Mouse (Mus musculus) cerebellum, adult 8-10 months (tissue): ENCODE data around the gene Olig2.

Source experiments
- DNase-seq: peaks from one replicate; pipeline ENCODE4 v3.0.0; 2022

Olig2 gene

DNA sequence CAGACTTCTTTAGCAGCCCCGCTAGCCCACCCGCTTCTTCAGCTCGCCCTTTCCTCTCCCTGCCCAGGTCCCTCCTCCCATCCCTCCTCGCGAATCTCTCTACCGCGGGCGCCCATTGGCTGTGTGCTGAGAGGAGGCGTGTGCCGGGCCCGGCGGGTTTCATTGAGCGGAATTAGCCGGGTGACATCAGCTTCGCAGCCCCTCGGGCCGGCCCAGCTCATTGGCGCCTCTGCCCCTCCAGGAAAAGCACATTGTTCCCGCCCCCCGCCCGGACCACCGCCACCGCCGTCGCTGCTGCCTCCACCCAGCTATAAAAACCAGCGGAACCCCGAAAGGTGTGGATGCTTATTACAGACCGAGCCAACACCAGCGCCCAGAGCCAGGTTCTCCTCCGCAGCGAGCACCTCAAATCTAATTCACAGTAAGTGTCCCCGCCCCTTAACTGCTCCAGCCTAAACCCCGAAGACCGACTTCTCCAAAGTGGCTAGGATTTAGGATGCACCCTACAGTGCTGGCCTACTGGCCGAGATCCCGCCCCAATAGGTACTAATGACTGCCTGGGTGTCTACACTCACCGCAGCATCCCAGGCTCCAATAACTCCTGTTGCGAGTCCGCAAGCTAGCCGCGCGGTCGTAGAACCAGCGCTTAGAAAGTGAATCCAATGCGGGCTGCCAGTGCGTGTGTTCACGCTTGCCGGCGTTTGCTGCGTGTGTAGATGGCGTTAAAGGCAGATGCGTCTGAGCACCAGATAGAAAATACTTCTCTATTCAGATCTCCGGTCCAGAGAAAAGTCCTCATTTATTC lies at the start of gene Olig2:
Gene Olig2 (plus strand): TSS at position 225 of the 805 bp plus-strand sequence.
- no peak for DNase-seq

DNA sequence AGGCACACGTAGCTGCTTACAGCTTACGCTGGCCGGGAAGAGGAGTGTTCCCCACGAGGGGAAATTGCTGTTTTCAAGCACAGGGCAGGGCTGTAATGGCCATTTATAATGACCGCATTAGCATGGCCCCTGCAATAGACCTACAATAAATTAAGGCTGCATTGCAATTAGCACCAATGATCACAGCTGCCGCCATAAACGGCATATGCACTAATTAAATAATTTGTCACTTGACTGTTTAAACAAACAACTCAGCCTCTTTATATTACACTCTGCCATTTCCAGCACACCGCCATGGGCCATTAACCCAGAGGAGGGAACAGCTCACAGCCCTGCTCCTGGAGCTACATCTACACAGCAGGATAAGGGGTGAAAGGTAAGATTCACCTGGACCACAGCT lies 49.4 kb upstream of the Olig2 start:
- no peak for DNase-seq

DNA sequence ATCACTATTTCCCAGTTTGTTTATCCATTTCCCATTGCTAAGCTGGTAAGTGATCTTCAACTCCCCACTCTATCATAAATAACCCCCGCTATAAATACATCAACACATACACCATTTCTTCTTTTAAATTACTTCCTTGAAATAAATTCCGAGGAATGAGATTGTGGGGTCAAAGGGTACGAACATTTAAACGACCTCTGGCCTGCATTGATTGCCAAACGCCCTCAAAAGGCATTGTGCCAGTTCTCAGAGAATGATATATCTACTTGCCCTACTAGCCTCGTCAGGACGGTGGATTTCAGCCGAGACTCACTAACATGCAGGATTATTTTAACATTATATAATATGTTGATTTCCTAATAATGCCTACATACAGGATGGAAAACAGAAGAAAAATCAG lies 38.2 kb upstream of the Olig2 start:
- no peak for DNase-seq

DNA sequence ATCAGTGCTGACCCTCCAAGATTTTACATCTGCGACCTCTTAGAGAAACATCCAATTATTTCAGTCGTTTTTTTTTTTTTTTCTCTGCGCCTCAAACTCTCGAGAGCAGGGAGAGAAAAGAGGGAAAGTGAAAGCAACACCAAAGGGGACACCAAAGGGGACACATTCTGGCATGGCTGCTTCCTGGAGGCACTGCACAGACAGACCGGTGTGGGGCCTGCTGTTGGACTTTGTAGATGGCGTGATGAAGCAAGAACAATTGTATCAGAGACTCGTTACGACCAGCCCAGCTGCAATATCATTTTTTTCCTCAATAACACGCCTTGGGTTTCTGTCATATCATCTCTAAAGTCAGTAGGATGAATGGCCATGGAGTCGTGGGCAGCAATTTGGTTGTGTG lies 37.6 kb upstream of the Olig2 start:
- DNase-seq = no peak

DNA sequence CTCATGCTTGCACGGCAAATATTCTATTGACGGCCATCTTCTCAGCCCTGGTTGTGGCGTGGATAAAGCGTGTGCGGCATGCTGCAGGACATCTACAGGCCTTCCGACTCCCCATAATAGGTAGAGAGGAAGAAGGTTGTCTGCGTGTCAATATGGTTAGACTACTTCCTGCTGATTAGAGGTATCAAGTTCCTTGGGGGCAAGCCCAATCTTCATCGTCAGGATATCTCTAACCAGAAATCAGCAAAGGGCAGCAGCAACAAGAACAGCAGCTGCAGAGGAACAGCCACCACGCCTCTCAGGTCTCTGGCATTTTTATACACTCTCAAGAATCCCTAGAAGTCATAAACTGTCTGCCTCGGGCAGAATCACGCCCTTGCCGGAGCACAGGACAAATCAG lies 37.0 kb upstream of the Olig2 start:
- DNase-seq = no peak

DNA sequence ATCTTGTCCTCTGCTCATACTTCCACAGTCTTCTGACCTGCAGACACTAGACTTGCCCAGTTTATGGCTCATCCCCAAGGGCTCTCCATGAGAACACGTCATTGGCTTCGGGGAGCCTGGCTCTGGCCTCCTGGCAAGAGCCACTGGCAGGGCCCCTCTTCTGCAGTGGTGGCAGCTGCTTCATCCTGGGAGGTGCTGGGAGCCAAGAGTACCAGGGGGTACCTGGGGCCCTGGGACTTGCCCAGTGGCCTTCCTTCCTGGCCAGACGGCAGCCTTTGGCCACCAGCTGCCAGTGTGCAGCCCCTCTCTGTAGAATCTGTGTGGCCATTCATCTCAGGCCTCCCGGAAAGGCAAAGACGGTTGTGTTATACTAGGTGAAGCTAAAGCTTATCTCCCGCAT lies 34.0 kb upstream of the Olig2 start:
- no peak for DNase-seq

DNA sequence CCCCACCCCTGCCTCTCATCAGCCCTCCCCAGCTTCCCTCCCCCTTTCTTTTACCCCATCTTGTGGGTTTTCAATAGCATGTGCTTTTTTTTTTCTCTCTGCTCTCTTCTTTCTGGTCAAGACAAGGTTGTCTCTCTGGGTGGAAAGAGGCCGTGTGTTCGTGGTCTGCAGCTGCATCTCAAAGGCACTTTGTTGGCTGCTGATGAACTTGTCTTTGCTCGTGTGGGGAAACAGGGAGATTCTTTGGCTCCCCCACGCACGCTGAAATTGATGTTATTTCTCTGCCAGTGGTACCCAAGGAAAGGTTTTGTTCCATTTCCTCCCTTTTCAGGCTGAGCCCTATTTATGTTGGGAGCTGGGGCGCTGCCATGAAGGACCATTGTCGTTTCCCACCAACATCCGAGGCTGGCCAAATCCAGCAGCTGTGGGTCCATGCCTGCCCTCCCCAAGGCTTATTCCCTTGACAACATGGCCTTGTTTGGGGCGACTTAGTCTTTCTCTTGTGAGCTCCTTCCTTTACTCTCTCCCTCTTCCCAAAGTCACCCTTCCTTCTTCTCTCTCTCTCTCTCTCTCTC lies 33.5 kb upstream of the Olig2 start:
- no peak for DNase-seq

DNA sequence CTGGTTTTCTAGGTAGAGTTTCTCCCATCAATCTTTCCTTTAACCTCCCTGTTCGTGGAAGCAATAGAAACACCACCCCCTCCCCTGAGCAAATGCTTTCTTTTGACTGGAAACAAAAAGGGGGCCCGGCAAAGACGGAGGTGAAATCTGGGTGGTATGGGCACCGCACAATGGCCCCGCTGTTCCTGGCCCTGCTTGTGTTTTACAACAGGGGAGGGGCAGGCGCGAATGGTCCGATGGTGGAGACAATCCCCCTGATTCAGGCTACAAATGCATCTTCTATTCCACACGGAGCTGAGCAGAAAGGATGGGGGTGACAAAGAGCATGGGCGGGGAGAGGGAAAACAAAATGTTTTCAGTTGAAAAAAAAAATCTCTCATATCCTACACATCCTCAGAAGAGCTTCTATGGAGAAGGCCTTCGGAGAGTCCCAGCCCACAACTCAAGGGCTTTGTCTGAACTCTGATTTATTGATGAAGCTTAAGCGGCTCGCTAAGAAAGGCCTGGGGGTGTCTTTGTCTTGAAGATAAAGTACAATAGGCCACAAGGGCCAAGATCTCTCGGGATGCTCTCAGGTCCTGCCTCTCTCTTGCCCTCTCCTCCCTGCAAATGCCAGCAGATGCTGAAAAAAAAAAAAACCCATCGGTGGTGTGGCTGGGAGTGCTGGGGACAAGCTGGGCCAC lies 32.4 kb upstream of the Olig2 start:
- no peak for DNase-seq

DNA sequence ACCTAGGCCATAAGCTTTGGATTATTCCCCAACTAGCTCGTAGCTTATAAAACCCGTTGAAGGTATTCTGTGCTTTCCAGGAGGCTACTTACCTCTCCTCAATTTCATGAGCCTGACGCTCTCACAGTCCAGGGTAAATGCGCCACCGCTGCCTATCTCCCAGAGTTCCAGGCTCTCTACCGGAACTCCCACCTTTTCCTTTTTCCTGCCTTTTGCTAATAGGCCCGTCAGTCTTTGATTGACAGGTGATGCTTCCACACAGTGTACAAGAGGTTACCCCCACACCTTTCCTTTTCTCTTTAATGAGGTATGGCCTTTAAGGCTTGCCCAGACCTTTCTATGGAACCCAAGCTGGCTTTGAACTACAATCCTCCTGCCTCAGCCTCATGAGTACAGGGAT lies 25.4 kb upstream of the Olig2 start:
- DNase-seq = no peak

DNA sequence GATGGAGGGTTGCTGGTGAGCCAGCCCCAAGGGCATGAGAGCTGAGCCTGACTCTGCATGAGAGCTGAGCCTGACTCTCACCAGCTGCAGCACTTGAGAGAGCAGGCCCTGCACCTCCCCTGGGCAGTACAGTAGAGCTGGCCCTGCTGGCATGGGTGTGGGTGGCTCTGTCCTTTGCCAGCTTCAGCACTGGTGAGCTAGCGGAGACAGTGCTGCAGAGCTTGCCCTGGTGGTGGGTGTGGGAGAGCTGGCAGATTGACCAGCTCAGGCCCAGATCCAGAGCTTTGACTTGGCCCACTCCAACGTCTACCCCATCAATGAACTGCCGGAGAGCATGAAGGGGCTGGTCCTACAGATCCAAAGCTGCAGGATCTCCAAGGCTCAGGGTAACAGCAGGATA lies 22.3 kb upstream of the Olig2 start:
- no peak for DNase-seq

DNA sequence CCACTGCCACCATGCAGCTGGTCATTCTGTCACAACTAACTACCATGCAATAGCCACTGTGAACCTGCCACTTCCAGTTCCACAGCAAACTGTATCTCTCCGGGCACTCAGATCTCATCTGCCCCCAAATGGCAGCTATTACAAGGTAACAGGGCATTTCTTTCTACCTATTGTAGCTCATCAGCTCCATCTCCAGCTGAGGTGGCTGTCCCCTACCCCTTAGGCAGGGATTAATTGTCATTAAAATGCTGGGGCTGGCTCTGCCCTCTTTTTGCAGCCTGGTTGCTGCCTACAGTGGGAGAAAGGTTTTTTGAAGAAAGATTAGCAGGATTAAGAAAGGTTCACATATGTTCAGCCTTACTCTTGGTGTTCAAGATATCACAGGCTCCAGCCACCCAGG lies 18.9 kb upstream of the Olig2 start:
- DNase-seq = no peak

DNA sequence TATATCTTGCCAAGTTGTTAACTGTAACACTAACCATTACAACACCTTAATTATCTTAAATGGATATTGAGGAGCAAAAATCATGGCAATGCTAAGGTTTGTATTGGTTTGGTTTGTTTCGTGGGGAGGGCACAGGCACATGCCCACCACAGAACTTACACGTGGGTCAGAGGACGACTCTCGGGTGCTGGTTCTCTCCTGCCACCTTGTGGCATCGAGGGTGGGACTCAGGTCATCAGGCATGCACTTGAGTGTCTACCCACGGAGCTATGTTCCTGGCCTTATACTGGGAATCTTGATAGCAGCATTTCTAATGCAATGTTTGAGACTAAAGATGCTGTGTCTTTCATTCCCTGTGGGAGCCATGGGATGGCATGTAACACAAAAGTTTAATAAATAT lies 8.2 kb upstream of the Olig2 start:
- DNase-seq = no peak

DNA sequence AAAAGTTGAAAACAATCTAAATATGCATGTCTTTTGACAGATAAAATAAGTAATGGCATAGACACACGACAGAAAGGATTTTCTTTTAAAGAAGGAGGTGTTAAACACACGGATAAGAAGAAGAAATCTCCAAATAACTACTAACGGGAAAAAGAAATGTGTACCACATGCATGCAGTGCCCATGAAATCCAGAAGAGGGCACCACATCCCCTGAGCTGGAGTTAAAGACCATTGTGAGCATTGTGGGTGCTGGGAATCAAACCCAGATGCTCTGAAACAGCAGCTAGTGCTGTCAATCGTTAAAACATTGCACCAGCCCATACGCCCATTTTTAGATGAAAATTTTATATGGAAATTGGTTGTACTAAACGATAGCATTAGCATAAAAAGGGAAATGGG lies 7.3 kb upstream of the Olig2 start:
- no peak for DNase-seq

DNA sequence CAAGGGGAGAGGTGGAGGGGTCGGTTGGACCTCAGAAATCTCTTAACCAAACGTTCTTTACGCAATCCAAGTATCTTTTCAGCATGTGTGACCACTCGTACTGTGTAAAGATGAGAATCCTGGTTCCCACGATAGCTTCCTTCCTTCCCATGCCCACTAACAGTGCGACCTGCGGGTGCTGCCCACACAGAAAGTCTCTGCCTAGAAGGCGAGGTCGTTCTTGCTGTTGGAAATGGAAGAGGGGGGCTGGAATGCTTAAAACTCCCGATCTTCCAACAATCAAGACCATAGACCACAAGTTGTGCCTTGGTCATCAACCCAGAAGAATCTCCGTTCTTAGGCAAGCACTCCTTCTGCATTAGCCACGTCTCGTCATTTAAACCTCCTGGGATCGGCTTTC lies 6.0 kb upstream of the Olig2 start:
- no peak for DNase-seq

DNA sequence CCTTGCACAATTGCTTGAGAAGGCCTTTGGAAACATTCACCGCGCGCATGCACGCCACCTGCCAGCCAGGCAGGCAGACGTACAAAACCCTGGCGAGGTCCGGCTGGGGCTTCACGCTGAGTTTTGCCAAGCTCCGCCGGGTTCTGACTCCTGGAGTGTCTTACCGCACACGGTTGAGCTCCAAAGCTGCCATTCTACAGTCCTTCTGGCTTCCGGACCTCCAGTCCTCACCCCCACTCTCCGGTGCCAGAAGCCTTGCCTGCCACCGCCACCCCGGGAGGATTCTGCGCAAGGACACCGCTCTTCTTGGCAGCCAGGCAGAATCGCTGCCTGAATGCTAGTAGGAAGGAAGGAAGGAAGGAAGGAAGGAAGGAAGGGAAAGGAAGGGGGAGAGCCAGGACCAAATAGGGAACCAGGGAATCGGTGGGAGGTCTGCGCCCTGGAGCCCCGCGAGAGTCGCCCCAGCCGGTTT lies 3.0 kb upstream of the Olig2 start:
- no peak for DNase-seq

DNA sequence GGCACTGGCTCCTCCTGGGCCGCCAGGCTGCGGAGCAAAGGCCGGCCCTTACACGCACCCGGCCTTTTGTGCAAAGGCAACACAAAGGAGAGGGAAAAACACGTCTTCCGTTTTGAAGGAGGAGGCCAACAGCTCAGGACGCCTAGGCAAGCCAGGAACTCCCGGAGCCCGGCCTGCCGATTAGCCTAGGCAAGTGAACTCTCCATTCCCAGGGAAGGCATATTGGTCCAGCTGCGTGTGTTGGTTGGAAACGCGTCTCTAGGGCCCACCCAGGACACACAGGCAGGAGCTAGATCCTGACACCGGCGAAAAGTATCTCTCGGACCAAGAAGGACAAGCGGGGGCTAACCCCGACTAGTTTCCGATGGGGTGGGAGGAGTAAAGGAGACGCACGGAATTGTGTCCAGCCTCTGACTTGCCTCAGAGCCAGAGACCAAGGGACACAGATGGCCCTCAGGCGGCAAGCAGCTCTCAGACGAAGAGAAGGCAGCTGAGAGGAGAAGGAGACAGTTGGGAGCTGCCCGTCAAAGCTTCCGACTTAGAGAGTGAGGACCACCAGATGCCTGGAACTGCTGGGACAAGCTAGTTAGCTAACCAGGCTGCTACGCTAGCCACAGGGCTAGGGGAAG lies 2.5 kb upstream of the Olig2 start:
- no peak for DNase-seq

DNA sequence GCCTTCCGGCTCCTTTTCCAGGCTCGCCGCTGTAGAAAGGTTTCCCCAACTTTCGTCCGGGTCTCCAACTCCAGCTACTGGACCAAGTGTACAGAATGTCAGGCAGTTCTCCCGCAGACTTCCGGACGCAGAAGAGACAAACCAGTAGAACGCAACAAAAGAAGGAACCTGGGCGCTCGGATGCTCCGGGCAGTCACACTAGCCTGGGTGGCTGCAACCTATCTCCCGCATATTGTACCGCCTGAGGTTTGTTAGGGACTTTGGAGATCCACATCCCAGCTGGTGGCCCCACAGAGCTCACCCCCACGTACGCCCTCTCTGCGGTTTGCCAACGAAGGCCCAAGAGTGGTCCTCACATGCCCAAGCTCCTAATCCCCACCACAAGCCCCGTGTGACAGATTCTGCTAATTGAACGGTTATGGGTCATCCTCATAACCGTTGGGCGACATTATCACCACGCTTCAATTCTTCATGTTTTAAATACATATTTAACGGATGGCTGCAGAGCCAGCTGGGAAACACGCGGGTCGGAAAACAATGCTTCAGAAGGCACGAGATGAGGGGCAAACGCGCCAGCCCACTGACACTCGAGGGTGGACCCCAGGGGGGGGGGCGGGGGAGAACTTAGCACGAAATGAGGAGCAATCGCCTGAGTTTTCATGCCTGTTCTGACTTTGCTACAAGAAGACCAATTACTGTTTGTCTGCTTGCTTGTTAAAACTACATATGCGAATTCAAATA lies 1.8 kb upstream of the Olig2 start:
- DNase-seq = no peak

DNA sequence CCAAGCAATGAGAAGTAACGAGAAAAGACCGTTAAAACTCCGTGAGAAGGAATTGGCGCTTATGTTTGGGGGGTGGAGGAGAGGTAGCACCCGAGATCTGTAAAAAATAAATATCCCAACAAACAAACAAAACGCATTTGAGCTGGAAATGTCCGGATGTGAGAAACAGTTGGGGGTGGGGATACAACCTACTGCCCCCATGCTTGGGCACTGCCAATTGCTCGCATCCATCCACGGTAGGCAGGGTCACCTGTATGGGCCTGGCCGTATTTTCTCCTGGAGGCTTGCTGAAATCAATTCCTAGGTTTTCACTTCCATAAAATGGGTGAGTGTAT lies 1.2 kb upstream of the Olig2 start:
- no peak for DNase-seq

DNA sequence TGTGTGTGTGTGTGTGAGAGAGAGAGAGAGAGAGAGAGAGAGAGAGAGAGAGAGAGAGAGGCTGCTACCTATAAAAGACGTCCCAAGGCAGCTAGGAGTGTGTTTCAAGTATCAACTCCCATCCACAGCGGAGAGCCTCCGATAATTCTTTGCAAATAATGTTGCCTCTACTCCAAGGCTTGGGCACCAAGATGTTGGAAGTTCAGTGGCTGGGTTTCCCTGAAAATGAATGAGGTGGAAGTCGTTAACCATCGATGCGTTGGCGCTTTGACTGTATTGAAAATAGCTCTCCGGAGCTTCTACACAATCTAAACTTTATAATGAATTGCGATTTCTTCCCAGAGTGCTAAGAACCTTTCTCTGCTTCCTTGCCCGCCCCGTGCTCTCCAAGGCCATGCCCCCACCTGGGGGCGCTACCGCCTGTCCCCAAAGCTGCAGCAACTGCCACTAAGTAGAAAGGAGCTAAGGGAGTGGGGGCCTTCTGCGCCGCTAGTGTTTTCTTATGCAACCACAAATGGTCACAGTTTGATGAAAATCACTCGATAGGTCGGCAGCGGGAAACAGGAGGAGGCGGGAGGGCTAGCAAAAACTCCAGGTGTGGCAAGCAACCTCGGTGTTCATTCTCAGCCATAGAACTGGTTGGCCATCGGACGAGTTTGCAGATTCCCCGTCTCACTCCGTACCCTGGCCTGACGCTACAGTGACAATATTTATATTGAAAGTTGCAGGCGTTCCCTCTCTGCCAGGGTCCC lies 600 bp upstream of the Olig2 start:
- no peak for DNase-seq

DNA sequence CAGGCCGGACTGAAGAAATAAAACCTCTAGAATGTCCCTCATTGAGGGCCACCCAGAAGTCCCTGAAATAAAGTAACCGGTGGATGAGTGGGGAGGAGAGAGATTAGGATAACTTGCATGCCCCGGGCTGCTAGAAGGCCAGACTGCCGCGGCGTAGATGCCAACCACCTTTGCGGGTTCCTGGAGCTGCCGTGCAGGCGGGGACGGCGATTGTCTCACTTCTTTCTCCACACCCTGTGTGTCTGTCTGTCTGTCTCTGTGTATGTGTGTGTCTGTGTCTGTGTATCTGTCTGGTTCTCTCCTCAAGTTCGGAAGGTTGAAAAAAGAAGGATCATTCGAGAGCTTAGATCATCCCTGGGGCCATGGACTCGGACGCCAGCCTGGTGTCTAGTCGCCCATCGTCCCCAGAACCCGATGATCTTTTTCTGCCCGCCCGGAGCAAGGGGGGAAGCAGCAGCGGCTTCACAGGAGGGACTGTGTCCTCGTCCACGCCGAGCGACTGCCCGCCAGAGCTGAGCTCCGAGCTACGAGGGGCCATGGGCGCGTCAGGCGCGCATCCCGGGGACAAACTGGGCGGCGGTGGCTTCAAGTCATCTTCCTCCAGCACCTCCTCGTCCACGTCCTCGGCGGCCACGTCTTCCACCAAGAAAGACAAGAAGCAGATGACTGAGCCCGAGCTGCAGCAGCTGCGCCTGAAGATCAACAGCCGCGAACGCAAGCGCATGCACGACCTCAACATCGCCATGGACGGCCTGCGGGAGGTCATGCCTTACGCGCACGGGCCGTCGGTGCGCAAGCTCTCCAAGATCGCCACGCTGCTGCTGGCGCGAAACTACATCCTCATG lies 1.0 kb downstream of the Olig2 start:
- no peak for DNase-seq
